Mouse (Mus musculus): ENCODE results near the gene Lpcat4.

DNA sequence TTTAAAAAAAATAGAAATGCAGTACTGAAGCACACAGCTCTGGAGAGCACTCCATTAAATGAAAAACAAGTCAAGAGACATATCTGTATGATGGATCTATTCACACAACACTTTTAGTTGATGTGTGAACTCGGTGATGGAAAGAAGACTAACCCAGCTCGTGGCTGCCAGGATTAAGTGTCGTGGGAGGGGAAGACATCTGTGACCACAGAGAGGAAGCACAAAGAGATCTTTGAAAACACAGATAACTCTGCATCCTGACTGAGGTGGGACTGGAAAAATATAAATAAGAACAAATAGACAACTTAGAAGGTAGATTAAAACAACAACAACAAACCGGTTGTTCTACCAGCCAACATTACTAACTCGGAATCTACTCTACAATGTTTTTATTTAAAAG lies 16.7 kb upstream of the Lpcat4 start:
- TF ChIP-seq POLR2A (IDR thresholded peaks at IDR 0.05; ENCODE audit: control insufficient read depth in 1 of 2, insufficient read depth in 1 of 2, low read depth in 1 of 2, low read length in 2 of 2, poor library complexity in 1 of 2) (no peak), RAD21 (IDR thresholded peaks at IDR 0.05; ENCODE audit: low read depth, low read length) (no peak), BHLHE40 (IDR thresholded peaks at IDR 0.05; ENCODE audit: borderline replicate concordance, low read depth, low read length) (no peak), TBP (IDR thresholded peaks at IDR 0.05; ENCODE audit: low read depth, low read length) (no peak), MYB (IDR thresholded peaks at IDR 0.05; ENCODE audit: low read depth, low read length) (no peak), CTCF (IDR thresholded peaks at IDR 0.05 in 2 of 3, conservative IDR thresholded peaks at IDR 0.05 in 1 of 3; ENCODE audit: control insufficient read depth in 1 of 3, insufficient read depth in 1 of 3, low read depth in 2 of 3, low read length in 3 of 3, poor library complexity in 1 of 3, severe bottlenecking in 1 of 3) (no peak), GATA1 (IDR thresholded peaks at IDR 0.05; ENCODE audit: low read depth, low read length) (peak; percentile 58), E2F4 (IDR thresholded peaks at IDR 0.05; ENCODE audit: borderline replicate concordance, low read depth, low read length) (no peak), EP300 (IDR thresholded peaks at IDR 0.05; ENCODE audit: low read depth in 1 of 2, low read length in 2 of 2) (peak; percentile 60 to 61; a peak in 2 of 4 replicates), UBTF (IDR thresholded peaks at IDR 0.05; ENCODE audit: borderline replicate concordance, insufficient read depth, low read depth, low read length) (no peak), CHD2 (IDR thresholded peaks at IDR 0.05; ENCODE audit: low read length) (no peak), ZNF384 (IDR thresholded peaks at IDR 0.05; ENCODE audit: low read depth, low read length) (no peak), SMC3 (IDR thresholded peaks at IDR 0.05; ENCODE audit: low read depth, low read length) (no peak), HCFC1 (IDR thresholded peaks at IDR 0.05; ENCODE audit: low read depth, low read length) (no peak)

All from MEL (cell line).